Mouse (Mus musculus): ENCODE results near the gene Immp2l.

Immp2l gene

DNA sequence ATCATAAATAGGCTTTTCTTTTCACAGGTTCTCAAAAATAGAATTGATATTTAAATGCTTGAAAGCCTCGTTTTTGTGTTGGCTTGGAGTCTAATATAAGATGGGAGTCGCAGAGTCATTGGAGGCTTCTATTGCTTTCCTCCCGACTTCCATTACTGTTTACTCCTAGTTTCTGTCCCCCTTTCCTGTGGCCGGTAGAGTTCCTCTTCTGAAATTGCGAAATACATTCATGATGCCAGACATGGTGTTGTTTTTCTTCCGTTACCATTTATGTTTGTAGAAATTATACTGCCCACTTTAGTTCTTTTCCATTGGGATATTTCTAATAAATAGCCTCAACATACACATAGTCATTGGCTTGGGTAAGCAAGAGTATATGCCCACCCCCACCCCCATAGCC lies 289.5 kb downstream of the Immp2l start:
- in situ Hi-C loops (cut with MboI, MseI): no loop called here

DNA sequence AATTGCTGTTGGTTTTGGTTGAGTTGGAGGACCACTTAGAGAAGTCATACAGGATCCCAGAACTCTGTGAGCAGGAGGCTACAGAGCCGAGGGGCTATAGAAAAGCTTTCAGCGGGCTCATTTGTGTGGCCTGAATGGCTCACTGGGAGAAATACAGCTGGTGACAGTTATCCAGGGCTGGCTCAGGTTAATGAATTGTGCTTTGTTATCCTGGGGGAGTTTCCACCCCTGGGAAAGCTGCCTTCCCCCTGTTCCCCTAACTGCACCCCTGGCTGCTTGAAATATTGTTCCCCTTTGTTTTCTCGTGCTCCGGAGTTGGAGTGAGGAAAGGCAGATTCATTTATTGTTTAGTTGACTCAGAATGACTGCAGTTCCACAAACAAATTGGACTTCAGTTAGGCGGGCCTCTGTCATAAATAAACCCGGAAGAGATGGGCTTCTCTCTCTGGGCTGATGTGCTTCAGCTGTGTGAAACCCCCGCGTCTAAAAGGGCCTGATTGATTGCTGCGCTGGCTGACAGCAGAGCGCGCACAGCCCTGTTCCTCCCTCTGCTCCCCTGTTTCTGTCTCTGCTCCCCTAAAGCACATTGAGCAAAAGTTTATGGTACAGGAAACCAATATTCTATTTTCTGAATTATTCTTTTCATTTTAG lies 291.0 kb downstream of the Immp2l start:
- in situ Hi-C loops (cut with MboI, MseI): no loop called here

DNA sequence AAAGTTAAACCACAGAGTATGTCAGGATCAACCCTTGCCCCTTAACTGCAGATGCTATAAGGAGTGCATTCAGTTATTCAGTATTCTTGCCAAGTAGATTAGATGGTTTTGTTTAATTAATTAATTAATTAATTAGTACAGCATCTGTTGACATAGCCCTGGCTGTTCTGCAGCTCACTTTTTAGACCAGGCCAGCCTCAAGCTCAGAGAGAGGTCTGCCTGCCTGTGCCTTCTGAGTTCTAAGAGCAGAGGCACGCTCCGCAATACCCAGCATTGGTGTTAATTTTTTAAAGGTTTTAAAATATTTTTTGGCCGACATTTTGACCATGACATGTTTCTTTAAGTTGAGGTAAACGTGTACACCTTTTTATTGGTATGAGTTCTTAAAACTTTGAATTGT lies 292.0 kb downstream of the Immp2l start:
- in situ Hi-C loops (cut with MboI, MseI): no loop called here

DNA sequence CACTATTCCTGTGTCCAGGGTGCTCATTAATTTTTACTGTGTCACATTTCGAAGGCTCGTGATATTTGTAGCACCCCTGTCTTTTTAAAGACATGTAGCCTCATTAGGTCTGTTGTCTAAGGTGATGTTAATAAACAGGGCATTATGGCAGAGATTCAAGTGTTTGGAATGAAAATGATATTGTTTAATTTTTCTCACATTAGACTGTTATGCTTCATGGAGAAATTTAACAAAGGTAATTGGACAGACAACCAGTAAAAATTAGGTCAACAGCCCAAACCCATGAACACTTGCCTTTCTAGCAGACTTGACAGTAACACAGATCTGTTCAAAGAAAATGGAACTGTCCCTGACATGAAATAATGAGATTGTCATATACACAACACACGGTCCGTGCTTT lies 292.5 kb downstream of the Immp2l start:
- in situ Hi-C loops (cut with MboI, MseI): no loop called here

DNA sequence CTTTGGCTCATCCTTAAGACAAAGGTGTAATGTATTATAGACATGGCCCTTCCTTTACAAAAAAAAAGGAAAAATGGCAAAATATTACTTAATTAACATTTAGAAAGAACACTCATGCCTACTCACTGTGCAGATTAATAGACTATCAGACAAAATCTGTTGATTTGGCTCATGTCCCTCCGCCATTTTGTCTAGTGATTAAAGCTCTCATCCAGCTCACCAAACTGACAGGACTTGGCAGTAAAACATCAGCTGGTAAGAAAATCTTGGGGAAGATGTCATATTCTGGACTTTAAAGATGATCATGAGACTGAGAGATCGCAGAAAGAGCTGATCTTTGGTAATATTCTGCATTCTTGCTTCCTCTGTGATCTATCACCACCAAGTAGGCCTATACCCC lies 293.5 kb downstream of the Immp2l start:
- in situ Hi-C loops (cut with MboI, MseI): no loop called here

DNA sequence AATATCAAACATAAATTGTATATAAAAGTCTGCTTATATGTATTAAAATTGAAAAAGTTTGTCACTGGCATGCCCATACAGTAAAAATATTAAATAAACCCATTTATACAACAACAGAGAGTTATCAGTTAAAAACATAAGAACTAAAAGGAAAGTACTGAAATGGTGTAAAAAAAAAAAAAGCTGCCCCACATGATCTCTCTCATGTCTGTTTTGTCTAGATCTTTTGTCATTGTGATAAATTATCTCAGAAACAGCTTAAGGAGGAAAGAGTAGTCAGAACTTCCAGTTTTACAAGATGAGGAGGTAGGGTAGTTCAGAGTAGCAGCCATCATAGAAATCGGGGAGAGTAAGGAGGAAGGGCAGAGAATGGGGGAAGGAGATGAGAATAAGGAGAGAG lies 298.1 kb downstream of the Immp2l start:
- in situ Hi-C loops (cut with MboI, MseI): no loop called here

DNA sequence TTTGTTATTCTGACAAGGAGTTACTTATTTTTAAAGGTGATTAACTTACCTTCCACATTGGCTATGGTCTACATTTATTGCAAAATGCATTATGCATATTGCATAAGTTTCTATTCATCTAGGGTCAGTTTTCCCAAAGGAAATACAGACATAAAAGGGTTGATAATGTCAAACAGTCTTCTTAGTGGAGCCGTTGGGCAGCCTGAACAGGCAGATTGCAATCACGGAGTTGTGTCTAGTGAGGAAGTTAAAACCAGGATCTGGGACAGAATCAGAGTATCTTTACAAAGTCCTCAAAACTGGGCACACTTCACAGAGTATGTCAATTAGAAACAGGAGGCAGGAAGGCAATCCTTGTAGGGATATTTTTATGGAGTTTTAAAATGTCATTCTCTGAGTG lies 300.5 kb downstream of the Immp2l start:
- in situ Hi-C loops (cut with MboI, MseI): no loop called here

DNA sequence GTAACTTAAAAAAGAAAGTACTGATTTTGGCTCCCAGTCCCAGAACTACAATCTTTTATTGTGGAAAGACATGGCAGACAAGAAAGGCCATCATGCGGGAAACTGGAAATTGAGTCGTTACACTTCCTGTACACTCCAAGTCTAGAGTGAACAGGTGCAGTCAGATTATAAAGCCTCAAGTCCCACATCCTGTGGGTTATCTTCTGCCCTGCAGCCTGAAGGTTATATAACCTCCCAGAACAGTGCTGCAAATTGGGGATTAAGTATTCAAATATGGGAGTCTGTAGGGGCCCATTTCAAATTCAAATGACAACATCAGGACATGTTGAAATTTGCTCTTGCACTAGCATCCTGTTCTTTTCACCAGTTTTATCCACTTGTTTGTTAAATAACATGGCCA lies 301.9 kb downstream of the Immp2l start:
- in situ Hi-C loops (cut with MboI, MseI): no loop called here

DNA sequence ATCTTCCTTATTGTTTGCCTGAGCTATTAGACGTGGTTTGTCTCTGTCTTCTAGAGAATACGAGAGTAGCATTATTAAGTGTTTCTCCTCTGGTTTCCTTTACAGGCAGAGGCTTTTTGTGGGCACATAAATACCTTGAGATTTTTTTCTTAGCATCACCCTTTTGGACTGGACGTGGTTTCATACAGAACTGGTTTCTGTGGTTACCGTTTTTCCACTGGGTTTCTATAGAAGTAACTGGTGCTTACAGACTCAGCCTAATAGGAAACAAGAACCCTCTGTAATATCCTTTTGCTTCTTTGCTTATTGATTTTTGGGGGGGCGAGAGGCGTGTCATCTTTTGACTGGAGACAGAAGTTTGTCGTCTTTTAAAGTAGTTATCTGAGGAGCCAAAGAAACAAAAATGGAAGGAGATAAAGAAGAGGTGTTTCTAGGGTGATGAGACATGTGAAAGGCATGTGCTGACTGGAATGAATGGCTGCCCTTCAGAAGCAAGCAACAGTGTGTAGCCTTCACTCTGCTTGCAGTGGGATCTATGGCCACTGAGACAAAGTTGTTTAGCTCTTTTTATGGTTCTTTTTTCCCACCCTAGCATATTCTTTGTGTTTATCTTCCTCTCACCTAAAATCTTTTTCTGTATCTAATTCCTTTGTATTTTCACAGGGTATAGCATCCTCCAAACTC lies 307.2 kb downstream of the Immp2l start:
- in situ Hi-C loops (cut with MboI, MseI): no loop called here

DNA sequence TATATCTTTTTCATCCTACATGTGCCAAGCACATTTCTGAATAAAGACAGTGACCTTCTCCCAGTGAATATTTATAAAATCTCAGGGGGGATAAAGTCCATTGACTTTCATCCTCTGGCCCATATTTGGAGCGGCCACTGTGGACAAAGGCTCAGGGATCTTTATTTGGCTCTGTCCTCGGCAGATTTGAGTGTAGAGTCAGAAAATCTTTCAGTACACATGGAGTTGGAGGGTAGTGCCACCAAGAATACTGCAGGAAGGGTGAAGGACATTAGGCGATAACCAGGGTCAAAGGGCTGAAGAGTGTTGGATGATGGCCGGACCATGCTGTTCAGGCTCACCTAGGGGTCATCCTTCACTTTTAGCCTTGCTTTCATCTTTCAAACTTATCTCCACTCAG lies 321.7 kb downstream of the Immp2l start:
- in situ Hi-C loops (cut with MboI, MseI): no loop called here

DNA sequence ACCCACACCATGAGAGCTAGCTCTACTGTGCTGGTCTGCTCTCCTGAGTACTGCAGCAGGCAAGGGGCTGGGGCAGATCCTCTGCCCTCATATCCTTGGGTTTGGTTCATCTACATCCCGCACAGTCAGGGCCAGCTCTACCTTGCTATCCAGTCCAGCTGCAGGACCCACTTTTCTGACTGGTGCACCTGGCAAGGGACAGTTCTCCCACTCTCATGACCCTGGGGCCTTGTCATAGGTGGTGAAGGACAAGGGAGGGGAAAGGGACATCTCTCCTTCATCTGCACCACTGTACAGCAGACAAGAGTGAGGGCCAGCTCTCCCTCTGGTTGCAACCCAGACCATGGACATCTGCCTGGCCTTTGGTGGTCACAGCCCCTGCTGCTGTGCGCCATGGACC lies 323.6 kb downstream of the Immp2l start:
- in situ Hi-C loops (cut with MboI, MseI): no loop called here

DNA sequence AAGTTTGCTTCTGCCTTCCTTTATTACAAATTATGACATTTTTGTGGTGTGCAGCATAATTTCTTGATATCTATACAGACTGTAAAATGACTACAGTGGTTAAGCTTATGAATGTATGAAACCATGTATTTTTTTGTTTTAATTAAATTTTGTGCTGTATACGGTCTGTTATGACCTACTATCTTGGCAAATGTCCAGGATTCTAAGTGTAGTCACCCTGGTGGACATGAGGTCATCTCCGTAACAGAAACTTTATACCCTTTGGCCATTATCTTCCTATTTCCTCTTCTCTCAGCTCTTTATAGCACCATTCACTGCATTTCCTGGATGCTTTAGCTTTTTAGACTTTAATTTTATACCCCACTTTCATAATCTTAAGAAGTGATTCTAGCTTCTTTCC lies 325.5 kb downstream of the Immp2l start:
- in situ Hi-C loops (cut with MboI, MseI): no loop called here

DNA sequence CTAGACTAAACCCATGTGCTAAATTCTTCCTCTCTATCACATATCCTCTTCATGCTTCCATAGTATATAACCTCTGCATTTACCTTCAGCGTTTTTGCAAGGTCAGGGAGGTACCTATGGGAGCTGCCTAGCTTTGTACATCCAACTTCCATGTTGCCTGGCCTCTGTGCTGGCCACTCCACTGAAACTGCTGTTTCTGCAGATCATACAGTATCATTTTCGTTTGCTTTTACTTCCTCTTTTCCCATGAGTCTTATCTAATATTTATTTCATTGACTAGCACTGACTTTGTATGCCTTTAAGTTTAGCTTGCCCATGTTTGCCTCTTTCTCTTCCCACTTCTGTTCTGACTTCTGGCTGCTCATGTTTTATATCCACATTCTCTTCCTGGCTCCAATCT lies 325.9 kb downstream of the Immp2l start:
- in situ Hi-C loops (cut with MboI, MseI): no loop called here

DNA sequence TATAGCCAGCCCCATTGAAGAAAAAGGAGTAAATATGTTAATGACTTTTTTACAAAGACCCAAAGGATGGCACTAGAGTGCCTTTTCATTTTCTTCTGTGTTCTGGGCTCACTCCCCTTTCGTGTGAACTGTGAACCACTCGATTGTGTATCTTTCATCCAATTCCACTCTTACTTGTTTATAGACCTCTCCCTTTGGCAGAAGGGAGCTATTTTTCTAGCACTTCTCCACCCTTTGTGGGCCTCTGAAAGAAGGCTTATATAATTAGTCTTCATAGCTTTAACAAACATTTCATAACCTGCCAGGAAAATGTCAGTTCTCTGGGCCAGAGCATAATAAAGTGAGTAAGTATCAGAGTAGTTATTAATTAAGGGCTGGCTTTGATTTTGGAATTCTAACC lies 327.4 kb downstream of the Immp2l start:
- in situ Hi-C loops (cut with MboI, MseI): no loop called here

DNA sequence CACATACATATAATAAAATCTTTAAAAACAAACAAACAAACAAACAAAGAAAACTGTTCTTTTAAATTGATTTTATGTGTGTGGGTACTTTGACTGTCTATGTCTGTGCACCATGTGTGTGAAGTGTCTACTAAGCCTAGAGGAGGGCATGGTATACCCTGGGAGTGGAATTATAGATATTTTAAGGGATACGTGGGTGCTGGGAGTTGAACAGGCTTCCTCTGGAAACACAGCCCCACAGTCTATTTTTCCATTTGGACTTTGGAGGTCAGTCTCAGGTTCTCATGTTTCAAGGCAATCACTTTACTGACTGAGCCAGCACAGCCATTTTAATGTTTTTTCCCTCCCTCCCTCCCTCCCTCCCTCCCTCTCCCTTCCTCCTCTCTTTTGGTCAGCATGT lies 331.0 kb downstream of the Immp2l start:
- in situ Hi-C loops (cut with MboI, MseI): no loop called here

DNA sequence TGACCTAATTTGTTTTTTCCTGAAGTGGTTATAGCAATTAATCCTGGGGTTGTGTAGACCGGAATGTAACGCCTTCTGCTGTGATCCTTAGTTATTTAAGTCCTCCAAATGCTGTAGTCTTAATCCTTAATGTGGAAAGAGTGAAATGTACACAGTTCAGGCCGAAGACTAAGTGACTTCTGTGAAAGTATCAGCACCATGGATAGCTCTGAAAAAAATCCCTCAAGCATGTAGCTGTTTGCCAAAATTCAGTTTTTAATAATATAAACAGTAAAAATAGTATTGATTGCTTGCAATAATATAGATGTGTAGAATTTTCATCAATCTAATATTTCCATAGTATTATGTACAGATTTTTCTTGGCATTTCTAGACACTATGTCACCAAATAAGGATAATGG lies 332.1 kb downstream of the Immp2l start:
- in situ Hi-C loops (cut with MboI, MseI): no loop called here

DNA sequence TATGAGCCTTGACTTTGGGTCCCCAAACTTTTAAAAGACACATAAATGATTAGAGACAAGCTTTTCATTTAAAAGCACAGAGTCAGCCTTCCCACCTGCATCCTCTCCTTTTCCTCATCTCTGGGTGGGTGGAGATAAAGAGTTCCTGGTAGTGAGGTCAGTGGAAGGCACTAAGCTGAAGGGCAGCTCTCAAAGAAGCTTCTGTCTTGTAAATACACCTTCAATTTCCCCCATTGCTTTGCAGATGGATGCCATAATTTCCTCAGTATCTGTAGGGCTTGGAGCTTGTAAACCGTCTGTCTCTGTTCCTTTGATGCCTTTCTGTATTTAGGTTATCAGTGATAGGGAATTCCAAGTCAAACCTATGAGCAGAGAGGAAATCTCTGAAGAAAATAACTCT lies 362.8 kb downstream of the Immp2l start:
- in situ Hi-C loops (cut with MboI, MseI): no loop called here

DNA sequence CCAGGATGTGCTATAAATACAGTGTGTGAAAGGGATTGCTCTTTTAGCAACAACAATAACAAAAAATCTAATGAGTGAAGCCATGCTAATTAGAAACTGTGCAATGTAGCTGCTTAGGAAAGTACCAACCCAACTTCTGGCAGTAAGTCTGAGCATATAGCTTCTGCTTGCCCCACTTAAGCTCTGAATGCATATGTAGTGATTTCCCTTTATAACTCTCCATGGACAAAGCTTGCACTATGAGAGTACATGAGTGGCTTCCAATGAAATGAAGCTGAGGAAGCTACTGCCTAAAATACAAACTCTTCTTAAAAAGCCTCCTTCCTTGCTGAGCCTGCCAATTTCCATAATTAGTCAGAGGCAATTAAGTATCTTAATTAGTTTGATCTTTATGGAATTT lies 370.3 kb downstream of the Immp2l start:
- in situ Hi-C loops (cut with MboI, MseI): no loop called here

DNA sequence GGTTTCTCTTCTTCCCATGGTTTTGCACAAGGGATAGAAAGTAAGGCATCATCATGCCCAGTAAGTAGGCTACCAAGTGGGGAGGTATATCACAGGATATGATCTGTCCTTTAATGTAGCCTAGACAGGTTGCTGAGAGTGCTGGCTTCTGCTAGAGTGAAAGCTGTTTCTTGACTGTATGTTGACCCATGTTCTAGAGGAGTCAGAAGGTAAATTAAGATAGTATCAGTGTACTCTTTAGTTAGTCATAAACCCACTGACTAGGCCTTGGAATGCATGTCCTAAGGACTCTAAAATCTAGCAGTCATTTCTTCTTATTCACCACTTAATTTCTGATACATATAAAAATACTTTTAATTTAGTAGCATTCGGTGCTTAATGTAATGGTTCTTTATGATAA lies 377.2 kb downstream of the Immp2l start:
- in situ Hi-C loops (cut with MboI, MseI): no loop called here

DNA sequence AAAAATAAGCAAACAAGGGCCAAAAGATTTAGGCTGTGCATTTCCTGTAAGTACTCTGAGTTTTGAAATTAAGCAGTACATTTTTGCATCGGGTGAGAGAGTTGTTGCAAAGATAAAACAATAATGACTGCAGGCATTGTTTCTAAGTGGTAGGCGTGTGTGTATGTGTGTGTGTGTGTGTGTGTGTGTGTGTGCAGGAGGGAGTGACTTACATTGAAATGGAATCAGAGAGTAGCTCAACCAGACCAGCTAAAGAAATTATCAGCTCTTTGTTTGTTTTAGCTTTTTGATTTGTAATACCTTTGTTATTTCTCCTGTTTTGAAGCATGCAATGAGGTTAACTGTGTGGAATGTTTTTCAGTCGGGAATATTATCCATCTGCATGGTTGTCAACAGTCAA lies 378.0 kb downstream of the Immp2l start:
- in situ Hi-C loops (cut with MboI, MseI): no loop called here

DNA sequence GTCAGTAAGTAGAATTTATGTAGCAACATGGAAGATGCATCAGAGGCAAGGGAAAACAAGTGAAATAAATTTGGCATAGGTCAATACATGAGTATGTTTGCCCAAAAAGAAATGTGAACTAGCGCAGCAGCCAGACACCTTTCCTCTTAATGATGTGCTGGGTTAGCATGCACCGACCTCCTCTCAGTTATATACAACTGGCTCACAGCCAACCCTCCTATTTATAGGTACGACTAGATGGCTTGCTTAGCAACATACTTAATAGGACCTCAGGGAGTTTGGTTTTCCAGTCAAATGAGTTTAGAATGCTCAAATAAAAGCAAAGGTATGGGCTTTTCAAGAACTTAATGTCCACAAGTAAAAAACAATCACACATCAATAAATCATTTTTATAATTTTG lies 385.5 kb downstream of the Immp2l start:
- in situ Hi-C loops (cut with MboI, MseI): no loop called here

DNA sequence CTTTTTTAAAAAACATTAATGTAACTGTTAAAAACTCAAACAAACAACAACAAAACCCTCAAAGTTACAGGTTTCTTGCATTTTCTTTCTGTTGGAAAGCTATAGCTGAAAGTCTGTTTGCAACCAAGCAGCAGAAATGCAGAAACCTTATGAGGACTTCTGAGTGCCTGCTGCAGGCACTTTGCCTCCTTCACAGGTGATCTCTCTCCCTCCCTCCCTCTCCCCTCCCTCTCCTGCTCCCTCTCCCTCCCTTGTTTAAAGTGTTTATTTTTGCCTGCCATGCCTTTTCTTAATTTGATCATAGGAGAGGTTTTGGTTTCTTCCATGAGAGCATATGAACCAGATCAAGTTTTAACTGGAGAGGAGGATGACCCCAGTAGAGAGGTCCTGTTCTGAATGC lies 392.7 kb downstream of the Immp2l start:
- in situ Hi-C loops (cut with MboI, MseI): no loop called here

DNA sequence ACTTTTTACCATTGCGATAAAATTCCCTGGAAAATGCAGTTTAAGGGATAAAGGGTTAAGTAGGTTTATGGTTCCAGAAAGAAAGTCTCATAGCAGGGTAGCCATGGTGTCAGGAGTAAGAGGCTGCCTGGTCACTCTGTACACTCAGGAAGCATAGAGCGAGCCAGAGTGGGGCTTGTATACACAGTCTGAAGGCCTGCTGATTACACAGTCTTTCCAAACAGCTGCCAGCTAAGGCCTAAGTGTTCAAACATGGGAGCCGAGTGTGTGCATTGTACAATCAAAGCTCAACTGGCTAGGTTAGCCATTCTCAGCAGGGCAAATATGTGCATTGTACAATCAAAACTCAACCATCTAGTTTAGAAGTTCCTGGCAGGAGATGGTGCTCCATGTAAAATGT lies 393.2 kb downstream of the Immp2l start:
- in situ Hi-C loops (cut with MboI, MseI): no loop called here

DNA sequence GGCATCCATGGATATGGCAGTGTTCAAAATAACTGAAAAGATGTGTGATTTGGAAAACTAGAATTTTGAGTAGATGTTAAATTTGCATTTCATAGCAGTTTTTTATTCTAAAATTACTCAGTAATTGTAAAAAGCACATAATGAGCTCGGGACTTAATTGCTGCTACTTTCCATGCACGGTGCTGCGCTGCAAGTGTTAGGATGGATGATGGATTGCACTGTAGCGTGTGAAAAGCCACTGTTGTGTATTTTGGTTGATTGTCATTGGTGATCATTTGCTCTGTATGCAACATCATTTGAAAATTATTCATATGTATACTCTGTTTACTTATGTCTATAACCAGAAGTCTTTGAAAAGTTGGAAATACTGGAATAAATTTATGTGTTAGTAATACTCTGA lies 394.1 kb downstream of the Immp2l start:
- in situ Hi-C loops (cut with MboI, MseI): no loop called here

Measured in regulatory T cell (primary cell).